Mouse (Mus musculus): Measurements from ENCODE around the gene Cnn1.

GRCm38 (mm10) chr9:22072276-22072675 is 26.7 kb upstream of the Cnn1 start:
- no peak for TF ChIP-seq CTCF (IDR thresholded peaks at IDR 0.05)
- TF ChIP-seq EP300 (IDR thresholded peaks at IDR 0.05) = no peak
